8 mouse cellular contexts compared by ENCODE assay signal in the genomic region with DNA sequence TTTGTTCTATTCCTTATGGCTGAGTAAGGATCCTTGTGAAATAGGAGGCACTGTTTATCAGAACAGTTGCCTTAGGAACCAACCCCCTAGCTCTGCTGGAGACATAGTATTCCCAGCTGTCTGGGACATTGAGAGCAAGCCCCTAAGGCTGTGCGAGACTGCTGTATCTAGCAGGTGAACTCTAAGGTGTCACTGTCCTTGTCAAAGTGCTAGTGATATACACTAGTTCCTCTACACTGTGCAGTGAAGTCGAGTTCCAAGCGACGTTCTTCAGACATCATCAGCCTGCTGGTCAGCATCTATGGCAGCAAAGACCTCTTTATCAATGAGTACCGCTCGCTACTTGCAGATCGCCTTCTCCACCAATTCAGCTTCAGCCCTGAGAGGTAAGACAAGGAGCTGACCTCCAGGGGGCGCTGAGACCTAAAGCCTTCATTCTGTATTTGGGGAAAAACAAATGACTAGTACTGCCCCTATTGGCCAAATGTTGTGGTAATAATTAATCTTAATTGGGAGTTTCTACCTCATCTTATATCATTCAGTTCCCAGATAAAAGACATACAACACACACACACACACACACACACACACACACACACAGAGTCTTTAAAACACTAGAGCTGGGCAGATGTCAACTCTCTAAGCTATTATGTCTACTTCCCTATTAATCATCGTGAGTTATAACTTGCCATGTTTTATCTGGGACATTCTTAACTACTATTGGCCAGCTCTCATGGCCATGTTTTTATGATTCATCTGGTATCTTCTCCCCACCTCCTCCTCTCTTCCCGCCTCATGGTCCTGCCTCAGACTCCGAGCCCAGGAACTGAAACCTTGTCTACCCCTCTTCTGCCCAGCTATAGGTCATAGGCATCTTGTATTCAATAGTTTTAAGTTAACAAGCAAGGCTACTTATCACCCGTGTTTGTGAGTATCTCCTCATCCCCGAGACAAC. TPM values are rescaled to one million over a fixed set of nuclear protein-coding genes. Genes with fewer than 3 reads are reported as not detected.
DNase-seq lines count a peak whose midpoint lies in the region; ATAC-seq lines count a peak whose summit lies in the region.

No protein-coding gene starts in this region.

- no peak overlapping the region for H3K4me2 ChIP-seq in kidney, embryonic 14.5 days (replicated peaks; ENCODE audit: low read depth, low read length)

- no peak overlapping the region for H3K9ac ChIP-seq in kidney, embryonic 14.5 days (ENCODE audit: low read depth, low read length)

- H3K4me3 ChIP-seq in kidney, embryonic 14.5 days (ENCODE audit: low read length) = no peak overlapping the region
- no peak overlapping the region for H3K4me3 ChIP-seq in midbrain, embryonic 10.5 days

- peak; percentile 88 for DNase-seq in kidney, adult 18-20 months
- peak; percentile 82 for DNase-seq in adrenal gland, postnatal 25 days
- DNase-seq in embryo, embryonic 9.5 days (ENCODE audit: extremely low spot score) = peak; percentile 64
- peak; percentile 75 to 82 for DNase-seq in heart, postnatal 36 days
- DNase-seq in left cerebral cortex, postnatal 4 days = peak; percentile 92
- peak; percentile 76 for DNase-seq in midbrain, embryonic 10.5 days (ENCODE audit: low spot score)
- peak; percentile 85 to 94 for DNase-seq in spleen, postnatal 4 days (ENCODE audit: low spot score in 2 of 2)

- H3K4me1 ChIP-seq in kidney, embryonic 14.5 days (ENCODE audit: control insufficient read depth, insufficient read depth, low read length) = no peaks in the 10 kb centered on the region
- no peaks in the 10 kb centered on the region for H3K4me1 ChIP-seq in midbrain, embryonic 10.5 days

- no peak for ATAC-seq in kidney, embryonic 14.5 days (ENCODE audit: low FRiP score, low TSS enrichment)

- no peaks in the 10 kb centered on the region for H3K9me3 ChIP-seq in kidney, embryonic 14.5 days (ENCODE audit: control insufficient read depth, low read length)
- H3K9me3 ChIP-seq in midbrain, embryonic 10.5 days (replicated peaks) = no peaks in the 10 kb centered on the region

- 68% methylated on average over 13 of the region's 13 CpGs for WGBS in kidney, embryonic 14.5 days
- WGBS in midbrain, embryonic 10.5 days = 61% methylated on average over 13 of the region's 13 CpGs

- intact Hi-C loops in heart, postnatal 36 days (cut with DNase I) = loop anchor here (5.0 kb wide), 1 partner anchor 128 kb away; no protein-coding TSS in a partner anchor
- intact Hi-C loops in left cerebral cortex, postnatal 4 days (cut with DNase I) = no loop called here

- no peak overlapping the region for H3K27ac ChIP-seq in kidney, embryonic 14.5 days (ENCODE audit: low read depth, low read length)
- no peak overlapping the region for H3K27ac ChIP-seq in midbrain, embryonic 10.5 days (replicated peaks)

- no peaks in the 10 kb centered on the region for H3K27me3 ChIP-seq in kidney, embryonic 14.5 days (ENCODE audit: control insufficient read depth, insufficient read depth, low read length)
- no peaks in the 10 kb centered on the region for H3K27me3 ChIP-seq in midbrain, embryonic 10.5 days (ENCODE audit: low read depth, poor library complexity, severe bottlenecking)

- peaks cover 88% of the 10 kb centered on the region for H3K36me3 ChIP-seq in kidney, embryonic 14.5 days (ENCODE audit: control insufficient read depth, insufficient read depth, low read length)
- peaks cover 100% of the 10 kb centered on the region for H3K36me3 ChIP-seq in midbrain, embryonic 10.5 days

RNA-seq across cellular contexts. Expression of gene Anapc2, which starts 6.9 kb away (rescaled TPM):
- polyA plus RNA-seq in kidney, embryonic 14.5 days (2014; fragmentation: Nextera tagmentation; extraction: Ambion mirVana) = 71.4 and 111 TPM in 2 replicates
- 70.9 and 95.1 TPM in 2 replicates for total RNA-seq in adrenal gland, postnatal 25 days (2021)
- 10 to 100 TPM; 38.6 to 39.1 TPM for total RNA-seq in heart, postnatal 36 days (2021)
- total RNA-seq in left cerebral cortex, postnatal 4 days (2021) = 100 to 1,000 TPM; 108 to 121 TPM
- 141 and 153 TPM in 2 replicates for polyA plus RNA-seq in midbrain, embryonic 10.5 days (2016; fragmentation: Nextera tagmentation; extraction: Ambion mirVana)

RNA-seq across cellular contexts. Expression of gene Ssna1, which starts 7.0 kb away (rescaled TPM):
- 212 and 253 TPM in 2 replicates for polyA plus RNA-seq in kidney, embryonic 14.5 days (2014; fragmentation: Nextera tagmentation; extraction: Ambion mirVana)
- 35.1 and 47.7 TPM in 2 replicates for total RNA-seq in adrenal gland, postnatal 25 days (2021)
- total RNA-seq in heart, postnatal 36 days (2021) = 10 to 100 TPM; 37.4 to 44.0 TPM
- total RNA-seq in left cerebral cortex, postnatal 4 days (2021) = 10 to 100 TPM; 72.3 to 75.7 TPM
- 243 and 252 TPM in 2 replicates for polyA plus RNA-seq in midbrain, embryonic 10.5 days (2016; fragmentation: Nextera tagmentation; extraction: Ambion mirVana)

RNA-seq across cellular contexts. Expression of gene Tmem210, which starts 8.7 kb away (rescaled TPM):
- polyA plus RNA-seq in kidney, embryonic 14.5 days (2014; fragmentation: Nextera tagmentation; extraction: Ambion mirVana) = not detected in 2 replicates
- total RNA-seq in adrenal gland, postnatal 25 days (2021) = not detected in 2 replicates
- not detected for total RNA-seq in heart, postnatal 36 days (2021)
- total RNA-seq in left cerebral cortex, postnatal 4 days (2021) = not detected
- polyA plus RNA-seq in midbrain, embryonic 10.5 days (2016; fragmentation: Nextera tagmentation; extraction: Ambion mirVana) = not detected in 2 replicates

RNA-seq across cellular contexts. Expression of gene Lrrc26, which starts 10.5 kb away (rescaled TPM):
- polyA plus RNA-seq in kidney, embryonic 14.5 days (2014; fragmentation: Nextera tagmentation; extraction: Ambion mirVana) = not detected in 2 replicates
- total RNA-seq in adrenal gland, postnatal 25 days (2021) = not detected in 2 replicates
- total RNA-seq in heart, postnatal 36 days (2021) = not detected
- total RNA-seq in left cerebral cortex, postnatal 4 days (2021) = not detected
- polyA plus RNA-seq in midbrain, embryonic 10.5 days (2016; fragmentation: Nextera tagmentation; extraction: Ambion mirVana) = not detected in 2 replicates

RNA-seq across cellular contexts. Expression of gene Tprn, which starts 16.8 kb away (rescaled TPM):
- polyA plus RNA-seq in kidney, embryonic 14.5 days (2014; fragmentation: Nextera tagmentation; extraction: Ambion mirVana) = 5.8 and 7.3 TPM in 2 replicates
- total RNA-seq in adrenal gland, postnatal 25 days (2021) = 10.0 and 10.7 TPM in 2 replicates
- 1 to 10 TPM; 4.8 to 8.6 TPM for total RNA-seq in heart, postnatal 36 days (2021)
- total RNA-seq in left cerebral cortex, postnatal 4 days (2021) = 10 to 100 TPM; 15.4 to 16.2 TPM
- polyA plus RNA-seq in midbrain, embryonic 10.5 days (2016; fragmentation: Nextera tagmentation; extraction: Ambion mirVana) = 7.5 and 7.8 TPM in 2 replicates
